Mouse (Mus musculus) heart, postnatal 25 days (tissue): Measurements from ENCODE around the gene Coa7. TPM values are rescaled to one million over a fixed set of nuclear protein-coding genes. Genes with fewer than 3 reads are reported as not detected.
"Not testable (repeated sequence)": the region's sequence is repeated elsewhere in the genome, so short reads cannot be mapped to it uniquely, and the experiment has no call there.

Experiments used
- DNase-seq: peaks from one replicate; pipeline ENCODE4 v3.0.0; 2022; ENCODE audit warnings: low spot score
- intact Hi-C: fragments of 180-260 bp; cut with DNase I; formaldehyde crosslinking; loops from one replicate; pipeline ENCODE4 v1.15.1; 2025
- total RNA-seq, 2 experiments: library from RNA; stranded (reverse); gene quantifications; 2 replicates each; pipeline ENCODE4 v1.2.3; 2021

The Coa7 gene
- total RNA-seq, 2 experiments from 2014 or later: 35.2 to 37.8 TPM

DNA sequence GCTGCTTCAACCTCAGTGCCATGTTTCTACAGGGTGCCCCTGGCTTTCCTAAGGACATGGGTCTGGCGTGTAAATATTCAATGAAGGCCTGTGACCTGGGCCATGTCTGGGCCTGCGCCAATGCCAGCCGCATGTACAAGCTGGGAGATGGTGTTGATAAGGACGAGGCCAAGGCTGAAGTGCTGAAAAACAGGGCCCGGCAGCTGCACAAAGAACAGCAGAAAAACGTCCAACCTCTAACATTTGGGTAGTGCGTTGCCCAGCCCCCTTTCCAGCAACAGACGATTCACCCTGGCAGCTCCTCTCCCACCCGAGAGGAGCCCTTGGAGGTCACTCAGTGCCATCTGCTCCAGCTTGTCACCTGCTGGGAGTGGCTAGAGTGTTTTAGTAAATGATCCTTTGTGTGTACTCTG is 10.4 kb downstream of the Coa7 start:
- intact Hi-C loops: loop anchor here (2.0 kb wide), 2 partner anchors 122 to 152 kb away; no protein-coding TSS in a partner anchor

DNA sequence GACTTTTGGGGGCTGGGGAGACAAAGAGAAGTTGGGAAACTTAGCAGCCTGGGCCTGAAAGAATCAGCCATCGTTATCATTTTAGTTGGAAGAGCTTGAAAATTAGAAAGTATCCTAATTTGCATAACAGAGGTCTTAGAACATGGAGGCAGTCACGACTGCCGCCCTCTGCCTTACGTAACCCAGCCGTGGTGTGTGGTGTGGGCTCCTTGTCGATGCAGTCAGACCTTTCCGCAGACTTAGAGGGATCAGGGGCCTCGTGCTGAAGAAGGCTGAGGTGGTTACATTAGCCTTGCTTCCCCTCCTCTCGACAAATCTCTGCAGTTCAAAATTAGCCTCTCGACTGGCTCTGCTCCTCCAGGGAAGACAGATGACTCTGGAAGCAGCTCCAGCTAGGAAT is 10.9 kb downstream of the Coa7 start:
- no peak for DNase-seq
- intact Hi-C loops: loop anchor here (2.0 kb wide), 2 partner anchors 122 to 152 kb away; no protein-coding TSS in a partner anchor

More for the DNA sequence above, 10.4 kb downstream of the Coa7 start:
- no peak for DNase-seq

DNA sequence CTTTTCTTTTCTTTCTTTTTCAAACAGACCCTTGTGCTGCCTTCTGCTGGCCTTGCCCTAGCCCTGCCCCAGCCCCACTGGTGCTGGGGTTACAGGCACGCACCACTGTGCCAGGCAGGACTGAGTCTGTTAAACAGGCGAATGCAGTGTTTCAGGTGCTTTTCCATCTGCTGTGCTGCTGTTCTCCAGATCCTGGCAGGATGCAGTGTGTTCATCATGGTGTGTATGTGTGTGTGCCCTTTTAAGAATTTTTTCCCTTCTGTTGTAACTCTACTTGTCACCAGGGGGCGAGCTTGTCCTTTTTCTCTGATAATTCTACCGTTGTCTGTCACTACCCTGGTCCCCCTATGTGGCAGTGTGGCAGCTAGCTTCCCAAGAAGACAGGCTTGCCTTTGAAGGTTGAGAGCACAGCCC is 11.3 kb downstream of the Coa7 start:
- no peak for DNase-seq
- intact Hi-C loops: loop anchor here (2.0 kb wide), 2 partner anchors 122 to 152 kb away; no protein-coding TSS in a partner anchor

DNA sequence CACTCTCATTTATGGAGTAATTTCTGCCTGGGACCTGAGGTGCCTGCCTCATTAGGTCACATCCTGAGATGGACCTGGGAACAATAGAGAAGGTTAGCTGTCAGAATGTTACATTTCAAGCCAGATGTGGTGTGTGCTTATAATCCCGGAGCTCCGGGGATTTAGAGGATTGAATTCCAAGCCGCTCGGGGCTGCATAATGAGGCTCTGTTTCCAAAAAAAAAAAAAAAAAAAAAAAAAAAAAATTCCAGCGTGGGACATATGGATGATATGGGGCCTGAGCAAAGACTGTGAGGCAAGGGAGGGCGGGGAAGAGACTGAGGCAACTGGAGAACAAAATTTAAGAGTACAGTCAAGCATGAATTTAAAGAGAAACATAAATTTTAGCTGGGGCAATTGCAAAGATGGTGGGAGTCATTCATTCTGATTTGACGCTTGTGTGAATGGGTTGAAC is 16.7 kb downstream of the Coa7 start:
- intact Hi-C loops: loop anchor here (5.0 kb wide), 2 partner anchors 43 to 273 kb away; partner anchors contain the start of gene Cc2d1b
- DNase-seq: no peak

DNA sequence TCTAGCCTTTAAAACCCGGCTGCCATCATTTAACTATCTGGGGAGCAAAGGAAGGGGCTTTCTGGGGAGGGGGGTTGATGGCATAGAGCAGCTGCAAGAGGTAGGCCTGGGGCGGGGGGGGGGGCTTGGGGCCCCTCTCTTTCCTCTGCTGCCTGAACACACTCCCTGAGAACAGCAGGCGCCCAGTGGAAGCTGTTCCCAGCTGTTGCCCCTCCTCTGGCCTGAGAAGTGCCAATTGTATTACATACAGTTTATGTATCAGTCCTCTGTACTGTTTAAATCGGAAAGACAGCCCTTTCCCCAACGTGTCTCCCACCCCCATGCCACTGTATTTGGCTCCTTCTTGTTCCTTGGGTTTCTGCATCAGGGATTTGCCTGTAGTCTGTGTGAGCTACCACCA is 17.9 kb downstream of the Coa7 start:
- intact Hi-C loops: loop anchor here (5.0 kb wide), 1 partner anchor 41 kb away; no protein-coding TSS in a partner anchor
- DNase-seq: no peak

DNA sequence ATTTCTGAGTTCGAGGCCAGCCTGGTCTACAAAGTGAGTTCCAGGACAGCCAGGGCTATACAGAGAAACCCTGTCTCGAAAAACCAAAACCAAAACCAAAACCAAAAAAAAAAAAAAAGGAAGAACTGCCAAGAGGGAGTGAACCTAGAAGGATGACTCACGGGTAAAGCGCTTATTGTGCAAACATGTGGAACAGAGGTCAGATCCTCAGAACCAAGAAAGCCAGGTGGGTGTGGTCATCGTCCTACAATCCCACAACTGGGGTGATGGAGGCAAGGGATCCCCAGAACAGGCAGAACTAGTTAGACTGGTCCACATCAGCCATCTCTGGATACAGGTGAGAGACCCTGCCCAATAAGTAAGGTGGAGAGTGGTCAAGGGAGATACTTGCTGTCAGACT is 19.2 kb downstream of the Coa7 start:
- DNase-seq: no peak

DNA sequence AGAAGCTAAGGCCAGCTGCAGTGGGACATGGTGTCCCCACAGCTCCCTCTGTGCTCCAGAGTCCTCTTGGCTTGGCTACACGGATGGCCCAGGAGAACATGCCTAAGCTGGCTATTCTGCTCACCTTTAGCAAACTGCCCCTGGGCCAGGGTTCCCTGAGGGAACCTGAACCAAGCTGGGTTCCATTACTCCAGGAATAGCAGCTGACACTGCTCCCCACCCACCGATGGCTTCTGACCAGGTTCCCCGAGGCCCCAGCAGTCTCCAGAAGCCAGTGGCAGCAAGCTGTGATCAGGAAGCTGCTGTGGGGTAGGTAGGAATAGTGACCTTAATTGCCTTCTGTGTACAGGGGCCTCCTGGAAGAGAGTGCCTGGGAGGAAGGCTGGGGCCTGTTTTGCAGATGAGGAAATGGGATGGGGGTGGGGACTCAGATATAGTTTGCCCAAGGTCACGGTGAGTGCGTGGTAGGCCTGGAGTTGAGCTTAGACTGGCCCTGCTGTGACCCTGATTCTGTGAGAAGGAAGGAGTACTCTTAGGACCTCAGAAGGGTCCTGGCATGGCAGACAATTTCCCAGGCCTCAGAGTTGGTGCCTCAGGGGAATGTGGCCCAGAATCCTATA is 20.4 kb downstream of the Coa7 start:
- intact Hi-C loops: loop anchor here (2.0 to 5.0 kb wide), 2 partner anchors 16 to 39 kb away; no protein-coding TSS in a partner anchor
- no peak for DNase-seq

More for the DNA sequence above, 19.2 kb downstream of the Coa7 start:
- intact Hi-C loops: loop anchor here (5.0 kb wide), 1 partner anchor 40 kb away; no protein-coding TSS in a partner anchor

DNA sequence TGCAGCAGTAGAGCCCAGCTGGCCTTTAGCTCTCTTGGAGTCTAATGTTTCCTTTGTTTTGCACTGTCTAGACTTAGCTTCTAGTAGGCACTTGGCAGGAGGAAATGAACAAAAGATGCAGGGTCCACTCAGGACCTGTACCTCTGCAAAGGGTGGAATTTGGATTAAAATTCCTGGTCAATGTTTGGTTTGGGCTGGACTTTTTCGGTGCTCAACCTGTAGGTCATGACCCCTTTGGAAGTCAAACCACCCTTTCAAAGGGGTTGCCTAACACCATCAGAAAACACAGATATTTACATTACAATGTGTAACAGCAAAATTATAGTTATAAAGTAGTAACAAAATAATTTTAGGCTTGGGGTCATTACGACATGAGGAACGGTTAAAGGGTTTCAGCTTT is 21.1 kb downstream of the Coa7 start:
- no peak for DNase-seq
- intact Hi-C loops: loop anchor here (2.0 to 5.0 kb wide), 2 partner anchors 16 to 38 kb away; no protein-coding TSS in a partner anchor

DNA sequence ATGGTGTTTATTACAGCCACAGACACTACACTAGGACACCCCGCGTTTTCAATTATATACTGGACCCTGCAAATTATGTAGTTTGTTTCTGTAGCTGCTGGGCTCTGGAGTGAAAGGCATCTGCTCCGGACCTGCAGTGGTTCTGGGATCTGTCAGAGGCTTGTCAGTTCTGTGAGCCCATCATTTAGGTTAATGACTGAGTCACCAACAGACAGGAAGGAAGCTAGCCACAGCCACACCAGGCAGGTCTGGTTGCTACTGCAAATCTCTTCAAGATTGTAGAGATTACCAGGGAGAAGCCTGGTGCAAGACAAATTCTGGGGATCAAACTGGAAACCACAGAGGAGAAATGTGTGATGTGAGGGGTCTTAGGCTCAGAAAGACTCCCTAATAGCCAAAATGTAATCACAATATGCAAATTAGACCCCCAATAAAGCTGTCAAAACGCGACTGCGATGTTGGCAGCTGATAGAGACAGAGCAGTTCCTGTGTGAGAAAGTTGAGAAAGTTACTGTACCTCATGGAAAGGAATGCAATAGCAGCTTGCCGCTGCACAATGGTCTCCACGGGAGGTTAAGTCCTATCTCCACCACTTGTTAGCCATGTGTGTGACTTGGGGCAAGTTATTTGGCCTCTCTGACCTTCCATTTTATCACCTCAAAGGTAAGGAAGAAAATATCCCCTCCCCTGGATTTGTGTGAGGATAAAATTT is 22.1 kb downstream of the Coa7 start:
- intact Hi-C loops: loop anchor here (2.0 to 5.0 kb wide), 2 partner anchors 15 to 37 kb away; no protein-coding TSS in a partner anchor
- no peak for DNase-seq

DNA sequence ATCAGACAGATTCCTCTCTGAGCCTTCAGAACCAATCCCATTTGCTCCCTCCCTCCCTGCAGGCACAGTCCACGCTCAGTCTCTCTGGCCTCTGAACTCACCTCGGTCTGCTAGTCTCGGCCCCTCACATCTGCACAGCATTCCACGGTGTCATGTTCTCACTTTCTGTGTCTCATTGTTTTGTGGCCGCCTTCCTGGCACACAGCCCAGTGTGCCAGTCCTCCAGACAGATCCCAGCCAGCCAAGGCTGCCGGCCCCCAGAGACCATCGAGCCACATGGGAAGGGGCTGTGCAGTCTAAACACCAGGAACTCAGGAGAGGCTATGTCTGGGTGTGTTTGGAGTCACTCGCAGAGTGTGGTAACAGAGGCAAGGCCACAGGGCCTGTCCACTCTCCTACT is 22.9 kb downstream of the Coa7 start:
- DNase-seq: no peak
- intact Hi-C loops: no loop called here

DNA sequence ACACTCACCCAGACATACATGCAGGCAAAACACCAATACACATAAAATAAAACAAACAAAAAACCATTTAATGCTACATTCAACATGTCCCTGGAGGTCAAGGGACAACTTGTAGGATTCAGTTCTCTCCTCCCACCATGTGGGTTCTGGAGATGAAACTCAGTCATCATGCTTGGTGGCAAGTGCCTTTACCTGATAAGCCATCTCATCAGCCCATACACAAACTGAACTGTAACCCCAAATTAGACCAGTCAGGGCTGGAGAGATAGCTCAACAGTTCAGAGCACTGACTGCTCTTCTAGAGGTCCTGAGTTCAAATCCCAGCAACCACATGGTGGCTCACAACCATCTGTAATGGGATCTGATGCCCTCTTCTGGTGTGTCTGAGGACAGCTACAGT is 25.7 kb downstream of the Coa7 start:
- intact Hi-C loops, DNase-seq: not testable (repeated sequence)

DNA sequence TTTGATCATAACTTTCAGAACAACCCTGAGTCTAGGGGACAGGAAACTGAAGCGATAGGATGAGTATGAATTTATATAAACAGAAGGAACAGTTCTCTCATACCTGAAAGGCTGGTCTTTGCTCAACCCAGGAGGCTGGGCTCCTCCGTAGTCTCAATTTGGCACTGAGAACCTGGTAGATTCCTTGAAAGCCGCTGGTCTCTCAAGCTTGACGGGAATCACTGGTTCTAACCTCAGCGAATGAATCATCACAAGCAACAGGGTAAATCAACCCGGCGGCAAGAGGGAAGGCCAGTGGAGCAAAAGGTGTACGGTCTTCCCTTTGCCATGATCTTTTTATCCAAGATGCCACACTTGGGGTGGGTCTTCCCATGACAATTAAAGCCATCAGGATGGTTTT is 29.5 kb downstream of the Coa7 start:
- intact Hi-C loops: no loop called here
- no peak for DNase-seq

DNA sequence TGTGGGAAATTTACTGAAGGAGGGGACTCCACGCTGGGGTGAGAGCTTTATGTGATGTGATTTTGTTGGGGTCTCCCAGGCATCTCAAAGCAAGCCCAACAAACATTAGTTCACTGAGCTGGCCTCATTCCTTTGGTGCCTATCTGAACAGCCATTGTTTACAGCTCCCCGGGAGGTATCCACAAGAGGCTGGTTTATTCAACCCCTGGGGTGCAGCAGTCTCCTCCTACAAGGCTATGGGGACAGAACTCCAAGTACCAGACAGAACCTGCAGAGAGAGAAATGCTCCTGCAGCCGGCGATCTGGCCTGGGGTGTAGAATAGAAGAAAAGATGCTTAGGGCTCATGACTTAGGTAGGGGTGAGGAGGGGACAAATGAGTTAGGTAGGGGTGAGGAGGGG is 30.6 kb downstream of the Coa7 start:
- intact Hi-C loops: no loop called here
- no peak for DNase-seq

DNA sequence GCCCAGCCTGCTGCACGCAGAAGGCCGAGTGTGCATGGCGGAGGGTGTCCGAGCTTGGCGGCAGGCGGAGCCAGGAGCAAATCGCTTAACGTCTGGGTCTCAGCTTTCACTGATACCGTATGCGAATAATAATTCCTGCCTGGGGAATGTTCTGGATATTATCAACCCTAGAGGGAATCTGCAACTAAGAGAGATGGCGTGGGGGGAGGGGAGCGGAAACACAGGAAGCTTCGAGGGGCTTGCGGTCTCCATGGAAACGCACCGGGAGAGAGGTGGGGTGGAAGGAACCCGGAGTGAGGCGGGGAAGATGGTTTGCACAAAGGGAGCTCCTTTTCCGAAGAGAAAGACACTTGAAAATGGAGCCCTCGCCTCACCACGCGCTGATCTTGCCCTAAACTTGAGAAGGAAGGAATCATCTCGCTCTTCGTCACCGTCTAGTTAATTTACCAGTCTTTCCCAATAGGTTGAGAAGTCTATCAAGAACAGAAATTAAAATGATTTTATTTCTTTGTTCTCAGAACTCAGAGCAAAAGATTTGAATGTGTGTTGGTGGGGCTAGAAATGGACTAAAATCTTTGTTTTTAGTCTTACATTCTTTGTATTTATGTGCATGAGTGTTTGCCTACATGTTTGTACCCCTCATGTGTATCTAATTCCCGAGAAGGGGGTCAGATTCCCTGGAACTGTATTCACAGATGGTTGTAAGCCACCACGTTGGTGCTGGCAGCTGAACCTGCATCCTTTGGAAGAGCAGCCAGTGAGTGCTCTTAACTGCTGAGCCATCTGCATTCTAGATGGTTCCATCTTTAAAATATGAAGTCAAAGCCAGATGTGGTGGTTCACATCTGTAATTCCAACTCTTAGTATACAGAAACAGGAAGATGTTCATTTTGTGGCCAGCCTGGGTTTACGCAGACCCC is 32.5 kb downstream of the Coa7 start:
- intact Hi-C loops: no loop called here
- DNase-seq: no peak

DNA sequence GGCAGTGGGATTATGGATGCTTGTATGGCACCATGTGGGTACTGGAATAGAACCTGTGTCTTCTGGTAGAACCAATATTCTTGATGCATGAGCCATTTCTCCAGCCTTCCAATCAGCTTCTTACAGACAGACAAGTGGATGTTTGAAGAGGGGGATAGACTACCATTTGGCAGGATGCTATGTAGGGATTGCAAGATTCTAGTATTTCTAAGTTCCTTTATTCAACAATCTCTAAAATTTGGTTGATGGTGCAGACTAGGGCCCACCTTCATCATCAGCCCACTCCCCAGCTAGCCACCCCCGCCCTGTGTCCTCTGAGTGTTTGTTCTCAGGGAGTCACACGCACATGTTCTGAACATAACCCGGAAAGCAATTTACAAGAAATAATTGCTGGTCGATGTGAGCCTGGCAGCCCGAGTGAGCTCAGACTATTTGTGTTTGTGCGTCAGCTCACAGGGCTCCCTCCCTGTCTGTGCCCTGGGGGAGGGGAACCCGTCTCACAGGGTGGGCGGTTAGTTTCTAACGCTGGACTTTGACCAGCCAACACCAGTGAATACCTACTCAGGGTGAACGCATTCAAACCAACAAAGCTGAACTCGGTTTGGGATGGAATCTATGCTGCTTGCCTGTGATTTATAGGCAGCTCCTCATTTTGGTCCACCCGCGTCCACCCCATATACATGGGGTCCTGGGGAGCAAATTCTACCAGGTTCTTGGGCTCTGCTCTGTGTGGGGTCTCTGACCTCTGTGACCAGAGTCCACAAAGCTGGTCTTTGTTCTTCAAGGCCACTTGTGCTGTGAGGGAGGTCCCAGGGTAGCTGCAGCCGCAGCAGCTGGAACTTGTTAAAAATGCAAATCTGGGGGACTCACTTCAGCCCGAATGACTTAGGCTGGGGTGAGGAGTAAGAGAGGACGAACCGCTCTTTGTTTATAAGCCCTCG is 34.7 kb downstream of the Coa7 start:
- intact Hi-C loops: no loop called here
- DNase-seq: no peak

DNA sequence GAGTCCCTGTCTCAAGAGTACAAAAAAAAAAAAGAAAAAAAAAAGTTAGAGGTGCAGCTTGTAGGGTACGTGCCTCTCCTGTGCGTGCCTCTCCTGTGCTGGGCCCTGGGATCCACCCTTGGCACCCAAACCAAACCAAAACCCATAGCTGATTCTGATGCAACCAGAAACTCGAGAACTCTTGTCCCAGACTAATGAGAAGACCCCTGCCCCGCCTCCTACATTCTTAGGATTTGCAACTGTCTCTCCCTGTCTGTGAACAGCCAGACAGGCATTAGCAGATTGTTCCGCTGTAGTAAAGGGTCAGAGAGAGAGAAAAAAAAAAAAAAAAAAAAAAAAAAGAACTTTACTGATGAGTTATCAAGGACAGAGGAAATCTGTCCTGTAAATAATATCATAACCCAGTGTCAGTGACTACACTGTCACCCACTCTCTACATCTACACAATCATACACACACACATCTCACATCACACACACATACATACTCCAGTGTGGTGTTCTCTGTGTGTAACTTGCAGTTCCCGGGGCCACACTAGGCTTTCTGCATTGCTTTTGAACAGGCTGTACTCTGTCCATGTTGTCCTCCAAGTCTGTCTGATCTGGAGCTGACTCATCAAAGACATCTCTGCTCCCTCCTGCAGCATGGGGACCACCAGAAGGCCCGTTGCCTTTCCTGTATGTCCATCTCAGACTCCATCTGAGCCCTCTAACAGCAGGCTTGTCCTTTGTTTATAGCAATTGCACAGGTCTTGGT is 35.6 kb downstream of the Coa7 start:
- intact Hi-C loops: loop anchor here (2.0 kb wide), 1 partner anchor 15 kb away; no protein-coding TSS in a partner anchor
- no peak for DNase-seq

DNA sequence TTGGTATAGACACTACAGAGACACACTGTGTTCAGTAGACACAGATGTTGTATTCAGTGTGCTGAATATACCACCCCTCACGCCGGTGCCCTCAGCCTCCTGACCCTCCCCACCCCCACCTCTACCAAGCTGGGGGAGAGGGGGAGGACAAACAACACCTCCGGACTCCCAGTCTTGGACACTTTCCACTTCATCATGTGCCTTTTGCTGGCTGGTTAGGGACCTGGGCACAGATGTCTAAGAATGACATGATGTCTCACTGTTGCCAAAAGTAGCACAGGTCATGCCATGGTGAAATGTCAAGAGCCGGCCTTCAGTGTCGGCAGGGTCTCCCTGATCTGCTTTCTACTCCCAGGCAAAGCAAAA is 36.2 kb downstream of the Coa7 start:
- no peak for DNase-seq
- intact Hi-C loops: loop anchor here (2.0 kb wide), 1 partner anchor 15 kb away; no protein-coding TSS in a partner anchor

DNA sequence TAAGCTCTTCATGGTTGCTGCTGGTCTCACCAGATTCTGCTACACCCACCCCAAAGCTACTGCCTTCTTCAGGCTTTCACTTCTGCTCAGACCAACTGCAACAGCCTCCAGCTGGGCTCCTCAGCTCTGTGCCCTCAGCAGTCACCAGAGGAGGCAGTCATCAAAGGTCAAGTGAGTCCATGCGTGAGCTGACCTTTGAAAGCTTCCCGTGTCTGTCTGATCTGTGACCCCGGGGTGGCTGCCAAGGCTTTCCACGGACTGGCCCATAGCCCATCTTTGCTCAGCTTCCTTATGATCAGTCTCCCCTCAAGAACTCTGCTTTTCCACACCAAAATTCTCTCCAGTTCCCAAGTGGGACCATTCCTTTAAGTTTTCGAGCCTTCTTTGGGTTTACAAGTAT is 41.3 kb downstream of the Coa7 start:
- no peak for DNase-seq
- intact Hi-C loops: no loop called here
